Mouse (Mus musculus) neural tube, postnatal 0 days (tissue): ENCODE results near the gene Rab22a. TPM values are rescaled to one million over a fixed set of nuclear protein-coding genes. Genes with fewer than 3 reads are reported as not detected.

Source experiments
- microRNA-seq: library from miRNA; unstranded; fragments of <30 nt; microRNA quantifications from one replicate; pipeline ENCODE4, GENCODE M21; 2016
- polyA plus RNA-seq: library from polyadenylated mRNA; unstranded; fragments of >200 nt; fragmentation: Nextera tagmentation; extraction: Ambion mirVana; gene quantifications from 2 replicates; pipeline ENCODE4 v1.2.1, GENCODE M21; 2015

The Rab22a gene
- polyA plus RNA-seq, result 27.7 and 32.0 TPM in 2 replicates

GRCm38 (mm10) chr2:173659057-173659925, at the start of gene Rab22a:
Rab22a (plus strand) TSS chr2:173659760.

GRCm38 (mm10) chr2:173719115-173719514, 59.6 kb downstream of the Rab22a start, which contains the start of gene 1700010B08Rik:
1700010B08Rik (plus strand) TSS chr2:173719415.

GRCm38 (mm10) chr2:173737222-173737989, 77.8 kb downstream of the Rab22a start, which contains the start of gene Vapb:
Vapb (plus strand) TSS chr2:173737511.

Small RNA genes within 50 kb of the gene (microRNA-seq; reads per million reads assigned to microRNA genes)
- gene Mir6340, result not detected

Other genes starting within 250 kb of the Rab22a start
- not detected in 2 replicates for gene 1700021F07Rik, start 137.2 kb upstream of the Rab22a start, polyA plus RNA-seq
- not detected in 2 replicates for gene Ankrd60, start 81.4 kb upstream of the Rab22a start, polyA plus RNA-seq
- not detected in 2 replicates for gene 1700010B08Rik, start 59.7 kb downstream of the Rab22a start, polyA plus RNA-seq
- gene Vapb, start 77.8 kb downstream of the Rab22a start, polyA plus RNA-seq, result 20.0 and 24.1 TPM in 2 replicates